Mouse (Mus musculus) central nervous system, embryonic 11.5 days (tissue): ENCODE data around the gene Clec3b. TPM values are rescaled to one million over a fixed set of nuclear protein-coding genes. Genes with fewer than 3 reads are reported as not detected.

ENCODE experiments used
- polyA plus RNA-seq: library from polyadenylated mRNA; depleted of rRNA; stranded (reverse); fragments of >200 nt; gene quantifications from 2 replicates; pipeline ENCODE4 v1.2.3, GENCODE M21; 2012; rRNA removed

The Clec3b gene
- polyA plus RNA-seq = 0.73 and 1.0 TPM in 2 replicates

DNA sequence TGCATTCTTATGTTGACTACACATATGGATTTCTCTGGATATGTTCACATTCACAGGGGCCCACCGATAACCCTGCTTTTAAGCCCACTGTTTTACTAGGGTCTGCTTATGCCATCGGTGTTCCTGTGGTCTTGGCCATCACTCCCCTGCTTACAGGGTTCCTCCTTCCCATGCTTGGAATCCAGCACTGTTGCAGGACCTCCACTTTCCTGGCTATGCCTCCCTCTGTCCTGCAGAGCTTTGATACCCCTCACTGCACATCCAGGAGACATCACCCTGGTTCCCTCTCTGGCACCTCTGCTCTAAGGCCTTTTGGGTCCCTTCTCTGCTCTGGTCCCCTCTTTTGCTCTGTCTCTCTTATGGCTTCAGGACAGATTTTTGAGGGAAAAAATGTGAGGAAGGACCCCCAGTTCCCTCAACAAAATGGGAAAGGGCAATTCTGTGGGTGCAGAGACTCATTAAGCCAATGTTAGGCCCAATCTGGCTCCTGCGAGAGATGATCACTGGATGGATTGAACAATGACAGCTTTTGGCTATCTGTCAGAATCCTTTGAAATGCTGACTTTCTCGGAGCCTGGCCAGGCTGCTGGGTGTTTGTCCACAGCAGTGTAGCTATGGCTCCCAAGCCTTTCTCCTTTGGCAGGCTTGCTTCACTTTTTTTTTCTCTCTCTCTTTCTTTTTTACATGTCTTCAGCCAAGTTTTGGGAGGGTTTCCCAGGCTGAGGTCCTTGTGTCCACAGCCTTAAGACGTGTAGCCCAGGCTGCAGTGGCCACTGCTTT lies at the start of gene Clec3b:
Gene Clec3b (plus strand): TSS at position 706 of the 780 bp plus-strand sequence.

DNA sequence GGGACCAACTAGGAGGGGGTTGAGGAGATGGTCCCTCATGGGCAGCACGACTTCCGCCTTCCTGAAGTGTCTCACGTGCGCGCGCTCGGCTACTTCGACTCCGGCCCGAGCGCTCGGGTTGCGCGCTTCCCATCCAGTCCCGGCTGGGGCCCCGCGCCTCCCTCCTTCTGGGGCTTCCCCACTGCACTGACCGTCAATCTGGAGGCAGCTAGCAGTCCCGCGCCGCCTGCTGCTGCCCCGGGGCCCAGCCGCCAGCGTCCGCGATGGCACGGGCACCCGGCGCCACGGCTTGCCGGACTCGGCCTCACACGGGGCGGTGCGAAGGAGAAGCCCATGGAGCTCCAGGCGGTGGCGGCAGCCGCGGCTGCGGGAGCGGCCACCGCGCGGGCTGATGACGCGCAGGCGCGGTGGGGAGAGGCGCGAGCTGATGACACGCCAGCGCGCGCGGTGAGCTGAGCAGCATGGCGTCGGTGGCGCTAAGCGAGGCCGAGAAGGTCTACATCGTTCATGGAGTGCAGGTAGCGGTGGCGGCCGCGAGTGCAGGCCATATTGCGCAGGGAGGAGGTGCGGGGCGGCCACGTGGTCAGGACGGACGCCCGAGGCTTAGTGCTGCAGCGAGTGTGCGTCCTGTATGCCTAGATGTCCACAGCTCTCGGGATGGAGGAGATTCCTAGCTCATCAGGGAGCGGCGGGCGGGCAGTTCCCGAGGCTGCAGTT lies 37.8 kb upstream of the Clec3b start, which contains the start of the genes Zdhhc3 and Exosc7:
Gene Zdhhc3 (minus strand): TSS at position 401 of the 717 bp plus-strand sequence.
Gene Exosc7 (plus strand): TSS at position 411 of the 717 bp plus-strand sequence.

Other genes with a start within 250 kb of the Clec3b start
- 21.0 and 22.5 TPM in 2 replicates for gene Zfp105, start 227.9 kb upstream of the Clec3b start, polyA plus RNA-seq
- gene 1110059G10Rik, start 199.9 kb upstream of the Clec3b start, polyA plus RNA-seq = 7.6 and 19.4 TPM in 2 replicates
- gene Kif15, start 199.9 kb upstream of the Clec3b start, polyA plus RNA-seq = 78.3 and 108 TPM in 2 replicates
- gene Tmem42, start 129.6 kb upstream of the Clec3b start, polyA plus RNA-seq = 8.0 and 12.5 TPM in 2 replicates
- gene Tgm4, start 116.2 kb upstream of the Clec3b start, polyA plus RNA-seq = 0.20 and 0.26 TPM in 2 replicates
- 42.7 and 65.2 TPM in 2 replicates for gene Zdhhc3, start 37.7 kb upstream of the Clec3b start, polyA plus RNA-seq
- gene Exosc7, start 37.7 kb upstream of the Clec3b start, polyA plus RNA-seq = 113 and 177 TPM in 2 replicates
- 0.31 and 1.2 TPM in 2 replicates for gene Cdcp1, start 65.1 kb downstream of the Clec3b start, polyA plus RNA-seq
- 8.2 and 8.9 TPM in 2 replicates for gene Tmem158, start 109.8 kb downstream of the Clec3b start, polyA plus RNA-seq
- 783 and 886 TPM in 2 replicates for gene Lars2, start 216.0 kb downstream of the Clec3b start, polyA plus RNA-seq